Mouse (Mus musculus) kidney, embryonic 16.5 days (tissue): ENCODE measurements at regions not wholly inside any gene's neighbourhood (a gene's known extent, or its start where the extent isn't known, plus 50 kb on each side); places are given as distances from the start of the nearest gene placed in this dataset.

ENCODE experiments used
- ATAC-seq: fragments of 200-750 bp; cut with Nextera tagmentation; 2 replicates; pipeline ENCODE4 v1.8.0; 2017; ENCODE audit warnings: moderate TSS enrichment; ENCODE audit not compliant: low FRiP score, low TSS enrichment
- H3K27ac ChIP-seq: fragments of 300-500 bp; sonication (generic); 2 replicates; pipeline ENCODE4 v1.5.1; 2014; ENCODE audit warnings: low read length
- H3K27me3 ChIP-seq: fragments of 300-500 bp; sonication (generic); 2 replicates; pipeline ENCODE4 v1.6.1; 2014; ENCODE audit warnings: low read length, control low read depth, mixed read lengths; ENCODE audit not compliant: insufficient read depth
- H3K36me3 ChIP-seq: fragments of 300-500 bp; sonication (generic); 2 replicates; pipeline ENCODE4 v1.6.1; 2014; ENCODE audit warnings: low read length, control low read depth, mixed read lengths; ENCODE audit not compliant: insufficient read depth
- H3K4me1 ChIP-seq: fragments of 300-500 bp; sonication (generic); 2 replicates; pipeline ENCODE4 v1.6.1; 2014; ENCODE audit warnings: low read length, control low read depth, mixed read lengths; ENCODE audit not compliant: insufficient read depth
- H3K4me2 ChIP-seq: fragments of 300-500 bp; sonication (generic); replicated peaks from 2 replicates; pipeline ENCODE4 v1.6.1; 2014; ENCODE audit warnings: low read depth, low read length
- H3K4me3 ChIP-seq: fragments of 300-500 bp; sonication (generic); 2 replicates; pipeline ENCODE4 v1.5.1; 2014; ENCODE audit warnings: mild to moderate bottlenecking, low read length
- H3K9ac ChIP-seq: fragments of 300-500 bp; sonication (generic); replicated peaks from 2 replicates; pipeline ENCODE4 v1.6.1; 2014; ENCODE audit warnings: low read length
- H3K9me3 ChIP-seq: fragments of 300-500 bp; sonication (generic); 2 replicates; pipeline ENCODE4 v1.6.1; 2016; ENCODE audit warnings: low read length, control low read depth
- WGBS: fragments of 180-500 bp; shearing (Covaris S2); extraction: QIAGEN DNeasy Blood & Tissue Kit; methylation state at CpG from one replicate; pipeline ENCODE4 v1.1.7; 2014; 5-methylcytosine and 5-hydroxymethylcytosine counted together

GRCm38 (mm10) chr1:190444366-190444765 lies 273.9 kb upstream of the Prox1 start:
- WGBS, result 44% methylated on average over 9 of the region's 9 CpGs
- no peak for ATAC-seq
- peaks cover 4% of the 10 kb centered on the region; the same call in 1 of the 2 replicates for H3K4me1 ChIP-seq
- no peak overlapping the region for H3K9ac ChIP-seq
- no peaks in the 10 kb centered on the region for H3K27me3 ChIP-seq
- H3K36me3 ChIP-seq, result no peaks in the 10 kb centered on the region
- H3K9me3 ChIP-seq, result no peaks in the 10 kb centered on the region
- no peak overlapping the region for H3K4me2 ChIP-seq
- H3K4me3 ChIP-seq, result no peak overlapping the region
- no peak overlapping the region for H3K27ac ChIP-seq

GRCm38 (mm10) chr1:190443234-190443633 lies 272.7 kb upstream of the Prox1 start:
- H3K9ac ChIP-seq, result no peak overlapping the region
- H3K9me3 ChIP-seq, result no peaks in the 10 kb centered on the region
- no peak overlapping the region for H3K4me2 ChIP-seq
- H3K27me3 ChIP-seq, result no peaks in the 10 kb centered on the region
- no peak for ATAC-seq
- WGBS, result 72% methylated on average over 3 of the region's 3 CpGs
- H3K4me1 ChIP-seq, result peaks cover 4% of the 10 kb centered on the region; the same call in 1 of the 2 replicates
- H3K27ac ChIP-seq, result no peak overlapping the region
- H3K4me3 ChIP-seq, result no peak overlapping the region
- H3K36me3 ChIP-seq, result no peaks in the 10 kb centered on the region

- no peaks in the 10 kb centered on the region for H3K36me3 ChIP-seq
- 75% methylated on average over 4 of the region's 4 CpGs for WGBS
- H3K27ac ChIP-seq, result no peak overlapping the region
Observed at GRCm38 (mm10) chr1:190442166-190442565, 271.7 kb upstream of the Prox1 start.

GRCm38 (mm10) chr1:190438789-190439188 lies 268.3 kb upstream of the Prox1 start:
- H3K36me3 ChIP-seq, result no peaks in the 10 kb centered on the region
- H3K4me3 ChIP-seq, result no peak overlapping the region
- H3K27me3 ChIP-seq, result no peaks in the 10 kb centered on the region
- WGBS, result 71% methylated on average over 2 of the region's 2 CpGs
- H3K9me3 ChIP-seq, result no peaks in the 10 kb centered on the region
- no peaks in the 10 kb centered on the region for H3K4me1 ChIP-seq
- no peak overlapping the region for H3K27ac ChIP-seq
- ATAC-seq, result no peak
- H3K9ac ChIP-seq, result no peak overlapping the region
- H3K4me2 ChIP-seq, result no peak overlapping the region

More at GRCm38 (mm10) chr1:190442166-190442565, 271.7 kb upstream of the Prox1 start:
- H3K9me3 ChIP-seq, result no peaks in the 10 kb centered on the region
- H3K9ac ChIP-seq, result no peak overlapping the region
- H3K4me2 ChIP-seq, result no peak overlapping the region
- H3K27me3 ChIP-seq, result no peaks in the 10 kb centered on the region
- ATAC-seq, result no peak
- H3K4me3 ChIP-seq, result no peak overlapping the region
- H3K4me1 ChIP-seq, result peaks cover 4% of the 10 kb centered on the region; the same call in 1 of the 2 replicates

GRCm38 (mm10) chr1:190422874-190423273 lies 252.4 kb upstream of the Prox1 start:
- peaks cover 4% of the 10 kb centered on the region; the same call in 1 of the 2 replicates for H3K9me3 ChIP-seq
- H3K4me3 ChIP-seq, result no peak overlapping the region
- peak; percentile 51; the same call in 1 of the 2 replicates for ATAC-seq
- no peak overlapping the region for H3K27ac ChIP-seq
- no peaks in the 10 kb centered on the region for H3K4me1 ChIP-seq
- no peaks in the 10 kb centered on the region for H3K27me3 ChIP-seq
- H3K9ac ChIP-seq, result no peak overlapping the region
- H3K36me3 ChIP-seq, result no peaks in the 10 kb centered on the region
- 53% methylated on average over 9 of the region's 9 CpGs for WGBS
- no peak overlapping the region for H3K4me2 ChIP-seq

GRCm38 (mm10) chr1:190419709-190420108 lies 249.2 kb upstream of the Prox1 start:
- H3K36me3 ChIP-seq, result no peaks in the 10 kb centered on the region
- no peaks in the 10 kb centered on the region for H3K27me3 ChIP-seq
- 61% methylated on average over 13 of the region's 13 CpGs for WGBS
- no peak for ATAC-seq
- peaks cover 4% of the 10 kb centered on the region; the same call in 1 of the 2 replicates for H3K9me3 ChIP-seq
- H3K27ac ChIP-seq, result no peak overlapping the region
- H3K4me2 ChIP-seq, result no peak overlapping the region
- H3K4me1 ChIP-seq, result no peaks in the 10 kb centered on the region
- no peak overlapping the region for H3K4me3 ChIP-seq
- H3K9ac ChIP-seq, result no peak overlapping the region

- no peak for ATAC-seq
- no peaks in the 10 kb centered on the region for H3K9me3 ChIP-seq
Observed at GRCm38 (mm10) chr1:190417326-190417725, 246.8 kb upstream of the Prox1 start.

GRCm38 (mm10) chr1:190411756-190412155 lies 241.2 kb upstream of the Prox1 start:
- H3K36me3 ChIP-seq, result no peaks in the 10 kb centered on the region
- no peak for ATAC-seq
- H3K4me1 ChIP-seq, result no peaks in the 10 kb centered on the region
- no peak overlapping the region for H3K4me3 ChIP-seq
- no peaks in the 10 kb centered on the region for H3K9me3 ChIP-seq
- no peak overlapping the region for H3K9ac ChIP-seq
- no peak overlapping the region for H3K27ac ChIP-seq
- WGBS, result 90% methylated on average over 5 of the region's 5 CpGs
- no peak overlapping the region for H3K4me2 ChIP-seq
- H3K27me3 ChIP-seq, result no peaks in the 10 kb centered on the region

More at GRCm38 (mm10) chr1:190417326-190417725, 246.8 kb upstream of the Prox1 start:
- no peak overlapping the region for H3K9ac ChIP-seq
- no peak overlapping the region for H3K4me2 ChIP-seq
- 15% methylated on average over 11 of the region's 11 CpGs for WGBS
- no peak overlapping the region for H3K27ac ChIP-seq
- H3K36me3 ChIP-seq, result no peaks in the 10 kb centered on the region
- no peaks in the 10 kb centered on the region for H3K27me3 ChIP-seq
- no peak overlapping the region for H3K4me3 ChIP-seq
- H3K4me1 ChIP-seq, result no peaks in the 10 kb centered on the region

GRCm38 (mm10) chr1:190403335-190403734 lies 232.8 kb upstream of the Prox1 start:
- no peaks in the 10 kb centered on the region for H3K9me3 ChIP-seq
- no peaks in the 10 kb centered on the region for H3K27me3 ChIP-seq
- H3K4me2 ChIP-seq, result no peak overlapping the region
- no peak overlapping the region for H3K4me3 ChIP-seq
- WGBS, result 67% methylated on average over 12 of the region's 12 CpGs
- no peak for ATAC-seq
- H3K9ac ChIP-seq, result no peak overlapping the region
- no peaks in the 10 kb centered on the region for H3K4me1 ChIP-seq
- H3K36me3 ChIP-seq, result no peaks in the 10 kb centered on the region
- no peak overlapping the region for H3K27ac ChIP-seq

- H3K4me3 ChIP-seq, result no peak overlapping the region
- ATAC-seq, result no peak
- H3K36me3 ChIP-seq, result no peaks in the 10 kb centered on the region
Observed at GRCm38 (mm10) chr1:190398308-190398707, 227.8 kb upstream of the Prox1 start.

More at GRCm38 (mm10) chr1:190398308-190398707, 227.8 kb upstream of the Prox1 start:
- no peak overlapping the region for H3K4me2 ChIP-seq
- no peaks in the 10 kb centered on the region for H3K4me1 ChIP-seq
- H3K27me3 ChIP-seq, result no peaks in the 10 kb centered on the region
- H3K9me3 ChIP-seq, result no peaks in the 10 kb centered on the region
- WGBS, result 55% methylated on average over 6 of the region's 6 CpGs
- H3K27ac ChIP-seq, result no peak overlapping the region
- H3K9ac ChIP-seq, result no peak overlapping the region
